Mouse (Mus musculus) kidney, adult 8-10 months (tissue): Measurements from ENCODE around the gene Slc39a11.

Experiments used
- DNase-seq, 2 experiments: peaks; one replicate each; pipeline ENCODE4 v3.0.0; 2022

Gene Slc39a11

GRCm38 (mm10) chr11:113458582-113459210 lies 191.2 kb downstream of the Slc39a11 start:
- no peak for DNase-seq

GRCm38 (mm10) chr11:113452861-113453568 lies 196.9 kb downstream of the Slc39a11 start:
- DNase-seq: no peak

- DNase-seq: no peak
These were observed 198.6 kb downstream of the Slc39a11 start for GRCm38 (mm10) chr11:113451301-113451700.

DNA sequence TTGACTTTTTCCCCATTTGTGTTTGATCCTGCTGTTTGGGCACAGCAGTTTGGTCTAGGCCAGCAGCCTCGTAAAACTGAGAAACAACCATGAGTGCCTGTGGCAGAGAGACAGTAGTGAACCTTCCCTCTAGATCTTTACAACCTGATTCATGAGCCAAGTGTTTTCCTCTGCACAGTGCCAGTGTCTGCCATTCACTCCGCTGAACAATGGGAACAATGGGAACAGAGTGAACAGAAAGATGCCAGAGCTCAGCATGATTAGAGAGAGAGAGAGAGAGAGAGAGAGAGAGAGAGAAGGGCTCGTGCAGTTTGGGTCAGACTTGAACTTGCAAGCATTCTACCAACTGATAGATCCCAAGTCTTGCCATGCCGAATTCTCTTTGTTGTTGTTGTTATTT lies 199.2 kb downstream of the Slc39a11 start:
- no peak for DNase-seq

- no peak for DNase-seq
These were observed 199.9 kb downstream of the Slc39a11 start for GRCm38 (mm10) chr11:113450028-113450427.

- DNase-seq: no peak
These were observed 207.8 kb downstream of the Slc39a11 start for GRCm38 (mm10) chr11:113442036-113442435.

DNA sequence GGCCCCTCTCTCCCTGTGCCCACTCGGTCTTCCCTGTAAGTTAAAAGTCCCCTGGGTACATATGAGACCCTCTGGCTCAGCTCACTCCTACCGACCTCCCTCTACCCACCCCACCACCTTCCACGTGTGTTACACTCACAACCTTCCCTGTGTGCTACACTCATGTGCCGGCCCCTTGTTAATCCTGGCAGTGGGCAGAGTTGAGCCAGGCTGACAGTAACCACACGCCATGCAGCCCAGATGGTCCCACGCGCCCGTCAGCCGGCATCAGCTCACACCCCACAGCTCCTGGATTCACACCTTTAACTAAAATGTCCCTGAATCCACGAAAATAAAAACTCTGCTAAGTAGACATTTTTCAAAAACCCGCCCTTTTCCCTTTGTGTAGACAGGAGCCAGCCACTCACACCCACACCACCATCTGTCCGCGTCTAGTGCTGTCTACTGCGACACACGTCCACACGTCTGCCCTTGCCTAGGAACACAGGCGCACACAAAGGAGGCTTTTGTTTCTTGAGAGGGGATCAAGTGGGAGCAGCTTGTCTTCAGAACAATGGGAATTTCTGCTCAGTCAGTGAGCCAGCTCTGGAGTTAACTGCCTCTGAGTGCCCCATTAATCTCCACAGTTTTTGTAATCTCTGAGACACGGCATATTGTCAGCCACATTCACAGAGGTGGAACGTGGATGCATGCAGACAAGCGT lies 210.4 kb downstream of the Slc39a11 start:
- DNase-seq: no peak

- DNase-seq: no peak
These were observed 211.0 kb downstream of the Slc39a11 start for GRCm38 (mm10) chr11:113438915-113439314.

- DNase-seq: no peak
These were observed 212.5 kb downstream of the Slc39a11 start for GRCm38 (mm10) chr11:113437357-113437756.

DNA sequence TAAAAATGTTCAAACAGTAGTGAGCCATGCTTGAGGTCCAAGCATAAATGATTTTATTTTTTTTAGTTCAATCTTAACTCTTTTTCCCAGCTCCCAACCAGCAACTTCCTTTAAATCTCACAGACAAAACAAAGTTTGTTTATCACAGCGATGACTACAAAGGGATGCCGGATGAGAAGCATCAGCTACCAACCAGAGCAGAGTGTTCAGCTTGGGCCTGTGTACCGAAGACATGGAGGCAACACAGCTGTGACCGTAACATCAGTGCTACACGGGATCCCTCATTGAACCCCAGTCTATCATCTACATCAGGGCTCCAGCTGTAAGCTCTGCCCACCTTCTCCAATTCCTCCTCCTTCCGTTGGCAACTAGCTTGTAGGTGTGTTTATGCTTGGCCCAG lies 213.6 kb downstream of the Slc39a11 start:
- DNase-seq: no peak

DNA sequence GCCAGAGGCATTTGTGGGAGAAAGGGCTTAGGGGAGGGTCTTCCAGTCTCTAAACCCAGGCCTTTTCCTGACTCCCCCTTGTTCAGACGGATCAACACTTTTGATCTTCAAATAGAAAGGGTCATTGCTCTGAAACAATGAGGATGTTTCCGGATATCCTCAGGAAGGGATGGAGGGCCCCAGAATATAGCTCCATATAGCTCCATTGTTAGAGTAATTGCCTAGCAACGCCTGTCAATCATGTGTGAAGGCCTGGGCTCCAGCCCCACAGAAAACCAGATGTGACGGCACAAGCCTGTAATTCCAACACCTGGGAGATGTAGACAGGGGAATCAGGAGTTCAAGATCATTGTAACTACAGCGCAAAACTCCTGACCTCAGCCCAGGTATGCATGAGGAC lies 214.2 kb downstream of the Slc39a11 start:
- DNase-seq: no peak

DNA sequence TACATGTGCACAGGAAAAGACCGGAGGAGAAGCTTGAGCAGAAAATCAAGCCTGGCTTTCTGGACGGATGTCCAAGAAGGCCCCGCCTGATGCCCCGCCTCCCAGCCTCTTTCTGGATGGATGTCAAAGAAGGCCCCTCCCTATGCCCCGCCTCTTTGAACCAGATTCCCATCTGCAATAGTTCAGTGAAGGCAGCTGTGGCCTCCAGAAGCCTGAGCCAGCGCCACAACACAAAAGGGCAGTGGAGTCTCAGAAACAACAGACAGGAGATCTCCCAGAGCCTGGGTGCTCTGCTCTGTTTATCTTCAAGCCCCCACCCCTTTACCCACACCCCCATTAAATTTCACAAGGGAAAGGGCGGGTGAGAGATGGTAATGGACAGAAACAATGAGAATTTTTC lies 218.7 kb downstream of the Slc39a11 start:
- no peak for DNase-seq

DNA sequence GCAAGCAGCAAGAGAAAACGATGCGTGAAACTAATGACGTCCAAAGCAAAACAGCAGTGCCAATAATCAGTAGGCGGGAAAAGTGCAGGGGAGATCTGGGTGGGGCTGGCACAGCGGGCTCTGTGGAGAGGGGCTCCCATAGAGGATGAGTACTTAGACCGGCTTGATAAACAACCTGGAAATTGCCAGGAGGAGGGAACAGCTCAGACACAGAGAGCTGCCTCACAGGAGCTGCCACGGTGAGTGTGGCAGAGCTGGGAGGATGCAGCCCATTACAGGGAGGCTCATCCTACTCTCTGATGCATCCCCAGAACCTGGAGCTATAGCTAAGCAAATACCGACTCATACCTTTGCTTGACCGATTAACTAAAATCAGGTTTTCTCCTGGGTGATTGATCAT lies 224.0 kb downstream of the Slc39a11 start:
- no peak for DNase-seq

GRCm38 (mm10) chr11:113425454-113425853 lies 224.4 kb downstream of the Slc39a11 start:
- no peak for DNase-seq

- DNase-seq: no peak
These were observed 225.1 kb downstream of the Slc39a11 start for GRCm38 (mm10) chr11:113424765-113425164.

- DNase-seq: no peak
These were observed 227.3 kb downstream of the Slc39a11 start for GRCm38 (mm10) chr11:113422598-113422997.

DNA sequence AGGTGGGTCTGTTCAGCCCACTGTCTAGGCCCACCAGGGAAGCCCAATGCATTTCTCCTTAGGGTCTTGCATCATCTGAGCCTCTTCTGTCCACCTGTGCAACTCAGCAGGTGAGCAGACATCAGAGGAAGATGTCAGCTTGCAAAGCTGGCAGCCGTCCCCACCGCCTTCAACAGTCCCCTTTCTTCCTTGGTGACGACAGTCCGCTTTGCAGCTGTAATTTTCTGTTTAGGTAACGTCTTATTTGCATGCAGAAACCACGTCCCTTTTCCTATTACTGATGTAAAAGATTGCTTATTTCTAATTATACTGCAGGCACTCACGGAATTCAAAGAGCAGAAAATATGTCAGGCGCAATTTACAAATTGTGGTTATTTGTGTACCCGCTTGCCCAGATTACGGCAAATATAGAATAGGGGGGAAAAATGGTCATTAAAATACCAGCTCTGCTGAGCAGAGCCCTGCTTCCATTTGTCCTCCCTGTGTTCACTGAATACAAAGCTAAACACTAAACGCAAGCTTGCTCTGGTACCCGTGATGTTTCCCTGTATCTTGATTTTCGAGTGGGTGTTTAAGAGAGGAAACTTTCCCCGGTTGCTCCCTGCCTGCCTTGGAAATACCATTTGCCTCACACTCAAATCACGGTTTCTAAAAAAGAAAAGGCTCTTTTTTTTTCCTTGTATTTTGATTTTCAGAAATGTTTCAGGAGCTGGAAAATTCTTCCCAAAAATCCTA lies 230.8 kb downstream of the Slc39a11 start:
- DNase-seq: no peak

- no peak for DNase-seq
These were observed 231.9 kb downstream of the Slc39a11 start for GRCm38 (mm10) chr11:113417948-113418347.

DNA sequence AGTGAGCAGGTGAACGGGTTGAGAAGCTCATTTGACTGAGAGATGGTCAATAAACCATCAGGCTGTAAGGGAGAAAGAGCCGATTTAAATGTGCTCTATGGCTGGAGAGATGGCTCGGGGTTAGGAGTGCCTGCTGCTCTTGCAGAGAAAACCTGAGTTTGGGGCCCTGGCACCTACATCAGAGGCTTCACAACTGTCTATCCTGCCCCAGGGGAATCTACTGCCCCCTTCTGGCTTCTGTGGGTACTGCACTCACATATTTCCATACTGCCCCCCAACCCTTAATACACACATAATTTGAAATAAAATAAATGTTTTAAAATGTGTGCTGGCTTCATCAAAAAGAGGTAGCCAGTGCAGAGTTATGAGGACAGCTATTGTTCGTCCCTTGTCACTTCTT lies 237.3 kb downstream of the Slc39a11 start:
- no peak for DNase-seq

DNA sequence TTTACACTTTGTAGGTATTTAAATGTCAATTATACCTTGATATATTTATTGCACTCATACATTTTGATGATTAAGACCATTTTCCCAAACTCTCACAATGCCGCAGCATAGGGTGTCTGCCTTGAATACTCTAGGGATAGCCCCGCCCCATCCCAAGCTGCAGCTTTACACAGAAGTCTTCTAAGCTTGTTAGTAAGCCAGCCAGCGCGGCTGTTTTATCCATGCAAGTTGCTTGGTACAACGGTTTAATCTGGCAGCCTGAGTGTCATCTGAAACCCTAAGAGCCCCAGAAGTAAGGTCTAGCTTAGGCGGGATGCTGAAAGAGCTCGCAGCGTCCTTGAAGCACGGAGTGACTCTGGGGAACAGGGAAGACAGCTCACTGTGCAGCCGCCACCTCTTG lies 238.1 kb downstream of the Slc39a11 start:
- DNase-seq: no peak

DNA sequence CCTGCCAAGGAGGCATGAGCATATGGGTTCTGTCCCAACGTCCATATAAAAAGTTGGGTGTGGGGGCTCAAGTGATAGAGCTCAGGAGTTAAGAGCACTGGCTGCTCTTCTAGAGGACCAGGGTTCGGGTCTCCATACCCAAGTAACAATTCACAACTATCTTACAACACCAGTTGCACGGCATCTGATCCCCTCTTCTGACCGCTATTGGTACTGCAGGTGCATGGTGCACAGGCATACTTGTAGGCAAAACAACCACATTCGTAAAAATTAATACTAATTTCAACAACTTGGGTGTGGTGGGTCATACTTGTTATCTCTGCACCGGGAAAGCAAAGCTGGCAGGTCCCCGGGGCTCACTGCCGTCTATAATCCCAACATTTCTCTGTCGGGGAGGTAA lies 240.8 kb downstream of the Slc39a11 start:
- no peak for DNase-seq

DNA sequence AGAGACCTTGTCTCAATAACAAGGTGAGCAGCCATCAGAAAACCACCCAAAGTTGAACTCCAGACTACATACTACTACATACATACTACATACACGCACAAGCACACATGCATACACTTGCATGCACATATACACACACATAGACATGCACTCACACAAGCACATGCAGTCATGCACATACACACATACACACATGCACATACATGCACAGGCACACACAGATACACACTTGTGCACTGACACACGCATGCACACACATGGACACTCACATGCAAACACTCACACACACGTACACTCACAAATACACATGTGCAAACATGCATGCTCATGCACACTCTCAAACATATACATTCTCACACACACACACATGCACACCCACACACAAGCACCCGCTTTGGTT lies 242.4 kb downstream of the Slc39a11 start:
- no peak for DNase-seq

DNA sequence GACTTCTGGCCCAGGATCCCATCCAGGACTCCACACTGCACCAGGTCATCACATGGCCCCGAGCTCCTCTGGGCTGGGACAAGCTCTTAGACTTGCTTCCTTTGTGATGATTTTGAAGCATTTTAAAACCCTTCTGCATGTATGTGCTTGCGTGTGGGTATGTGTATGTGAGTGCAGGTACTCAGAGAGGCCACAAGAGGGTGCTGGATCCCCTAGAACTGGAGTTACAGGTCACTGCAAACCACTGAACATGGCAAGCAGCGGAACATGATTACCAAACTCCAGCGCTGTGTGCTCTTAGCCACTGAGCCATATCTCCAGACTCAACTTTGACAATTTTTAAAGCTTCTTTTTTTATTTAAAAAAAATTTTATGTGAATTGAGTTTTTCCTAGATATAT lies 249.0 kb downstream of the Slc39a11 start:
- DNase-seq: no peak
